Mouse (Mus musculus): ENCODE data around the gene Sphk1. TPM values are rescaled to one million over a fixed set of nuclear protein-coding genes. Genes with fewer than 3 reads are reported as not detected.

The Sphk1 gene
- polyA plus RNA-seq, 1 experiment from 2014 or later: 3.3 TPM

DNA sequence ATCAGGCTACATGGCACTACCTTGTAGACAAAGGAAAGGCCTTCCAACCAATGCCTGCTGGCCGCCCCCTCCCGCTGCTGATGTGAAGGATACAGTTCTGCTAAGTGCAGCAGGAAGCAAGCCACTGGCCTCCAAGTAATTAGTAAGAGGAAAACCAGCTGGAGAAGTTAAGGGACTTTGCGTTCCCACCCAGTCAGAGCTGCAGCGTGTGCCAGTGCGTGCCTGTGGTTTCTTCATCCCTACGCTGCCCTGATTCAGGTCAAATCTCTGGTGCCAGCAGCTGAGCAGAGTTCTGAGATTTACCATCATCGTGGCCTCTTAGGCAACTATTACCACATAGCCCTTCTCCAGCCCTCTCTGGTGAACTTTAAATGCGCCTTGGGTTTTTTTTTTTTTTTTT is 12.2 kb upstream of the Sphk1 start:
- Histone ChIP-seq H3K4me3 (replicated peaks; ENCODE audit: low read length) (no peak overlapping the region), H3K4me1 (replicated peaks; ENCODE audit: control insufficient read depth, insufficient read depth, low read length) (peaks cover 10% of the 10 kb centered on the region), H3K9me3 (ENCODE audit: control insufficient read depth, low read length) (no peaks in the 10 kb centered on the region), H3K36me3 (ENCODE audit: control insufficient read depth, insufficient read depth) (no peaks in the 10 kb centered on the region), H3K4me2 (ENCODE audit: low read length) (no peak overlapping the region), H3K27me3 (replicated peaks; ENCODE audit: control insufficient read depth, insufficient read depth, low read length) (no peaks in the 10 kb centered on the region), H3K9ac (replicated peaks; ENCODE audit: low read depth, low read length) (no peak overlapping the region), H3K27ac (ENCODE audit: low read length) (no peak overlapping the region)
- ATAC-seq: no peak
- WGBS: 75% methylated on average over 8 of the region's 8 CpGs

DNA sequence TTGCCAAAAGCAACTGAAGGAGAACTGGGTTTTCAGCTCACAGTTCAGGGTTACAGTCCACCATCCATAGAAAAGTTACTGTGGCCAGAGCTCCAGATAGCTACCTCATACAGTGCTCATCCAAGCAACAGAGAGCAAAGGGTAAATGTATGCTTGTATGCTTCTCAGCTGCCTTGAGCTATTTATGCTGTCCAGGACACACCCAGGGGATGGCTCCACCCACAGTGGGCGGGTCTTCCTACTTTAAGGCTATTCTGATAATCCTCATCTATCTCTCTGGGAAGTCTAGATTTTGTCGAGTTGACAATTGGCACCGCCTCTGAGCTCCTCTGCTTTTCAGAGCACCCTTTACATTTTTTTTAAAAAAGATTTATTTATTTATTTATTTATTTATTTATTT is 9.6 kb upstream of the Sphk1 start:
- H3K27me3 ChIP-seq (replicated peaks; ENCODE audit: control insufficient read depth, insufficient read depth, low read length): no peaks in the 10 kb centered on the region
- 58% methylated on average over 3 of the region's 3 CpGs for WGBS
- H3K9me3 ChIP-seq (ENCODE audit: control insufficient read depth, low read length): no peaks in the 10 kb centered on the region
- ATAC-seq: no peak
- H3K36me3 ChIP-seq (ENCODE audit: control insufficient read depth, insufficient read depth): no peaks in the 10 kb centered on the region
- no peak overlapping the region for H3K4me2 ChIP-seq (ENCODE audit: low read length)
- no peak overlapping the region for H3K27ac ChIP-seq (ENCODE audit: low read length)
- no peak overlapping the region for H3K9ac ChIP-seq (replicated peaks; ENCODE audit: low read depth, low read length)
- H3K4me3 ChIP-seq (replicated peaks; ENCODE audit: low read length): no peak overlapping the region
- peaks cover 10% of the 10 kb centered on the region for H3K4me1 ChIP-seq (replicated peaks; ENCODE audit: control insufficient read depth, insufficient read depth, low read length)

DNA sequence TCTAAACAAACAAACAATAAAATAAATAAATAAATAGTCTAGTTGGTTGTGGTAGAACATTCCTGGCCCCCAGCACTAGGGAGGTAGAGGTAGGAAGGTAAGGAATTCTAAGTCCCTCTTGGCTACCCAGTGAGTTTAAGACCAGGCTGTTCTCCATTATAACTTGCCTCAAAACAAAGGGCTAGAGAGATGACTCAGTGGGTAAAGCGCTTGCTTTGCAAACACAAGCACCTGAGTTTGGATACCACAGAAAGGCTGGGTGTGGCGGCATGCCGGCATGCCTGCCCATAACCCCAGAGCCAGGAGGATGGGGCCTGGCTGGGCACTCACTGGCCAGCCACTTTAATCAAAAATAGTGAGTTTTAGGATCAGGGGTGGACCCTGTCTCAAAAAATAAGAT is 8.7 kb upstream of the Sphk1 start:
- Histone ChIP-seq H3K9me3 (ENCODE audit: control insufficient read depth, low read length) (no peaks in the 10 kb centered on the region), H3K4me3 (replicated peaks; ENCODE audit: low read length) (no peak overlapping the region), H3K4me1 (replicated peaks; ENCODE audit: control insufficient read depth, insufficient read depth, low read length) (peaks cover 10% of the 10 kb centered on the region), H3K9ac (replicated peaks; ENCODE audit: low read depth, low read length) (no peak overlapping the region), H3K27ac (ENCODE audit: low read length) (no peak overlapping the region), H3K27me3 (replicated peaks; ENCODE audit: control insufficient read depth, insufficient read depth, low read length) (no peaks in the 10 kb centered on the region), H3K4me2 (ENCODE audit: low read length) (no peak overlapping the region), H3K36me3 (ENCODE audit: control insufficient read depth, insufficient read depth) (no peaks in the 10 kb centered on the region)
- ATAC-seq: no peak
- 79% methylated on average over 3 of the region's 3 CpGs for WGBS

DNA sequence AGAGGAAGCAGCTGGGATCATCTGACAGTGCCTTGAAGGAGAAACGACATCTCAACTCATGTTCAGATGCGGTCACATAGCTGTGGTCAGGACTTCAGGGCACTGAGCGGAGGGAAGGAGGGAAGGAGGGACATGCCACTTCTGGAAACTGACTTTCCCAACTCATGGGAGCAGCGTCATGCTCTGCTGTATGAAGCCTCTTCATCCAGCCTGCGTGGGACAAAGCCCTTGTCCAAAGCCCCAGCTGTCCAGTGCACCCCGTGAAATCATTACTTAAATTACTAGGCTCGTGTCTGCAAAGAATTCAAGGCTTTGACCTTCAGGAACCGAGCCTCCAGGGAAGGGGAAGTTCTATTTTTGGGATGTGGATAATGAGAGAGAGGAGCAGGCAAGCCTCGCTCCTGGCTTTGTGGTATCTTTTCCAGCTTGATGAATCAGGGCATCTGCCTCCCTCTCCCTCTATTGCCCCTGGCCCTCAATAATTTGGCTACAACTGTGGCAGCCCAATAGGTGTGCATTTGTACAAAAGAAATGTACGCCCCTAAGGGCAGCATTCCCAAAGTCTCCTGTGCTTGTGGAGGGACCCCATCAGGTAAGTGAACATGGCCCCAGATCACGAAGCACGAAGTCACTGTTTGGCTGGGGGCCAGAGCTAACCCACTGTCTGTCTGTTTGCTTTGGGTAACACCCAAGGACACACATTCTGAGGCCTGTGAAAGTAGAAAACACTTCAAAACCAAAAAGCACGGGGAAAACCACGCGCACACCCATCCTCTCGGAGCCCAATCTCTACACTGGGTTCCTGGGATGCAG is 7.6 kb upstream of the Sphk1 start:
- ATAC-seq: no peak
- WGBS: 60% methylated on average over 16 of the region's 16 CpGs
- no peaks in the 10 kb centered on the region for H3K27me3 ChIP-seq (replicated peaks; ENCODE audit: control insufficient read depth, insufficient read depth, low read length)
- H3K9ac ChIP-seq (replicated peaks; ENCODE audit: low read depth, low read length): no peak overlapping the region
- H3K4me3 ChIP-seq (replicated peaks; ENCODE audit: low read length): no peak overlapping the region
- H3K27ac ChIP-seq (ENCODE audit: low read length): no peak overlapping the region
- no peaks in the 10 kb centered on the region for H3K36me3 ChIP-seq (ENCODE audit: control insufficient read depth, insufficient read depth)
- peaks cover 10% of the 10 kb centered on the region for H3K4me1 ChIP-seq (replicated peaks; ENCODE audit: control insufficient read depth, insufficient read depth, low read length)
- H3K9me3 ChIP-seq (ENCODE audit: control insufficient read depth, low read length): no peaks in the 10 kb centered on the region
- H3K4me2 ChIP-seq (ENCODE audit: low read length): no peak overlapping the region

DNA sequence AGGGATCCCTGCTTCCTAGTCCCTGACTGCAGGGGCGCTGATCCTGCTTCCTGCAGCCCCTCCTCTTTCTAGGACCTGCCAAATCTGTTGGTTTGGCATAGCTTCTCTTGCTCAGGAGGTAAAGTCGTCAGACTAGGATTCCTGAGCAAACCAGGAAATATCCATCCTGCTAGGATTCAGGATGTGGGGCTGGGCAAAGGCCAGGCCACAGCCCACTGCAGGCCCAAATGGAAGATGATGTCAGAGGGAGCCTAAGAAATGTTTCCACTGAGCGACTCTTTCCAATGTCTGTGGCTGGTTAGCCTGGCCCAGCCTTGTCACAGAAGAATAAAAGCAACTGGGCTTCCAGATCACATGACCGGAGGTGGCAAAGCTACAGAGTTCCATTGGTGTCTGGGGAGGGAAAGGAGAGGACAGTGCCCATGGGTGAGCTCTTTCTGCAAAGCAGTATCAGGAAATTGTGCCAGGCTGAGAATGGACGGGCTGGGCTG is 7.0 kb upstream of the Sphk1 start:
- Histone ChIP-seq H3K4me3 (replicated peaks; ENCODE audit: low read length) (no peak overlapping the region), H3K4me2 (ENCODE audit: low read length) (no peak overlapping the region), H3K9me3 (ENCODE audit: control insufficient read depth, low read length) (no peaks in the 10 kb centered on the region), H3K27ac (ENCODE audit: low read length) (no peak overlapping the region), H3K36me3 (ENCODE audit: control insufficient read depth, insufficient read depth) (no peaks in the 10 kb centered on the region), H3K9ac (replicated peaks; ENCODE audit: low read depth, low read length) (no peak overlapping the region), H3K4me1 (replicated peaks; ENCODE audit: control insufficient read depth, insufficient read depth, low read length) (peaks cover 10% of the 10 kb centered on the region), H3K27me3 (replicated peaks; ENCODE audit: control insufficient read depth, insufficient read depth, low read length) (no peaks in the 10 kb centered on the region)
- WGBS: 35% methylated on average over 5 of the region's 5 CpGs
- no peak for ATAC-seq

DNA sequence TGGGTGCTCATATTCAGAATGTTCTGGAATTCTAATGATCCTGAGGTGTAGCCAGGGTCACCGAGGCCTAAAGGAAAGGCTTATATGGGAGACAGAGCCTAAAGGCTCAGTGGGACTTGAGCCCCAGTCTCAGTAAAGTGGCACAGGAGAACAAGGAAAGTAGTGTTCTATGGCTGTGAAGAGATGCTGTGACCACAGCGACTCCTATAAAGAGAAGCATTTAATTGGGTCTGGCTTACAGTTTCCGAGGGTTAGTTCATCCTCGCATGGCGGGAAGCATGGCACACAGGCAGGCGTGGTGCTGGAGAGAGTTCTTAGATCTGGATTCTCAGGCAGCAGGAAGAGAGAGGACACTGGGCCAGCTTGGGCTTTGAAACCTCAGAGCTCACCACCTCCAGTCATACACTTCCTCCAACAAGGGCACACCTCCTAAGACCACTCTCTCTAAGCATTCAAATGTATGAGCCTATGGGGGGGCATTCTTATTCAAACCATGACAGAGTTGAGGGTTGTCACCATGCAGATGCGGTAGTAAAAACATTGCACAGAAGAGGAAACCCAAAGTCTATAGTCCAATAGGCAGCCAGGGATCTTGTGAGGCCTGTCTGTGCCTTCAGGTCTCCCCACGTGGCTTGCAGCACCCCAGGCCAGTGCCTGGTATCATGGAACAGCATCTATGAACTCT is 1.9 kb upstream of the Sphk1 start:
- no peak overlapping the region for H3K27ac ChIP-seq (ENCODE audit: low read length)
- ATAC-seq: no peak
- no peak overlapping the region for H3K4me2 ChIP-seq (ENCODE audit: low read length)
- H3K36me3 ChIP-seq (ENCODE audit: control insufficient read depth, insufficient read depth): no peaks in the 10 kb centered on the region
- no peak overlapping the region for H3K9ac ChIP-seq (replicated peaks; ENCODE audit: low read depth, low read length)
- 67% methylated on average over 8 of the region's 8 CpGs for WGBS
- no peaks in the 10 kb centered on the region for H3K9me3 ChIP-seq (ENCODE audit: control insufficient read depth, low read length)
- H3K4me3 ChIP-seq (replicated peaks; ENCODE audit: low read length): no peak overlapping the region
- H3K27me3 ChIP-seq (replicated peaks; ENCODE audit: control insufficient read depth, insufficient read depth, low read length): peaks cover 33% of the 10 kb centered on the region
- peaks cover 40% of the 10 kb centered on the region for H3K4me1 ChIP-seq (replicated peaks; ENCODE audit: control insufficient read depth, insufficient read depth, low read length)

- Histone ChIP-seq H3K9me3 (ENCODE audit: control insufficient read depth, low read length) (no peaks in the 10 kb centered on the region), H3K27me3 (replicated peaks; ENCODE audit: control insufficient read depth, insufficient read depth, low read length) (peaks cover 44% of the 10 kb centered on the region), H3K9ac (replicated peaks; ENCODE audit: low read depth, low read length) (0 out of 2 replicates have a peak overlapping the region, but pooled peaks have one; percentile 17), H3K27ac (ENCODE audit: low read length) (no peak overlapping the region), H3K4me1 (replicated peaks; ENCODE audit: control insufficient read depth, insufficient read depth, low read length) (peaks cover 41% of the 10 kb centered on the region), H3K36me3 (ENCODE audit: control insufficient read depth, insufficient read depth) (no peaks in the 10 kb centered on the region), H3K4me3 (replicated peaks; ENCODE audit: low read length) (peak overlapping the region; percentile 49), H3K4me2 (ENCODE audit: low read length) (peak overlapping the region; percentile 92)
- ATAC-seq: no peak
- WGBS: 2% methylated on average over 48 of the region's 48 CpGs
Measured at GRCm38 (mm10) chr11:116531371-116532191, 856 bp downstream of the Sphk1 start.

- peaks cover 44% of the 10 kb centered on the region for H3K27me3 ChIP-seq (replicated peaks; ENCODE audit: control insufficient read depth, insufficient read depth, low read length)
- peak overlapping the region; percentile 92 for H3K4me2 ChIP-seq (ENCODE audit: low read length)
- no peak overlapping the region for H3K27ac ChIP-seq (ENCODE audit: low read length)
- WGBS: under 1% methylated on average over 30 of the region's 30 CpGs
- no peaks in the 10 kb centered on the region for H3K36me3 ChIP-seq (ENCODE audit: control insufficient read depth, insufficient read depth)
- no peak; the same call in 1 of the 2 replicates for ATAC-seq
- H3K9ac ChIP-seq (replicated peaks; ENCODE audit: low read depth, low read length): peak overlapping the region; percentile 50
- peak overlapping the region; percentile 49 for H3K4me3 ChIP-seq (replicated peaks; ENCODE audit: low read length)
- H3K4me1 ChIP-seq (replicated peaks; ENCODE audit: control insufficient read depth, insufficient read depth, low read length): peaks cover 41% of the 10 kb centered on the region
- H3K9me3 ChIP-seq (ENCODE audit: control insufficient read depth, low read length): no peaks in the 10 kb centered on the region
Measured at GRCm38 (mm10) chr11:116532262-116532809, 1.6 kb downstream of the Sphk1 start.
